Mouse (Mus musculus): ENCODE results near the gene Rcn3.

DNA sequence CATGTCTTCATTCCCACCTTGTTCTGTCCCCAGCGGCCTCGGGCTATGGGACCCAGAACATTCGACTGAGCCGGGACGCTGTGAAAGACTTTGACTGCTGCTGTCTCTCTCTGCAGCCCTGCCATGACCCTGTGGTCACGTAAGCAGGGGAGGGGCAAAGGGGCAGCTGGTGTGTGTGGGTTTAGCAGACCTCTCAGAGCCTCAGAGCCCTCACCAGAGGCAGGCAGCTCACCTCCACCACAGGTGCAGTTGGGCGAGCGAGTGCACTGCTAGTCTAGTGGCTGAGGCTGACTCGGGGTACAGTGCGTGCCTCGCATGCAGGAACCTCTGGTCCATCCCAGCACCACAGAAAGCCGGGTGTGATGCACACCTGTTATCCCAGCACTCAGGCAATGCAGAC lies 18.1 kb downstream of the Rcn3 start:
- no peak for TF ChIP-seq POLR2A (IDR thresholded peaks at IDR 0.05; ENCODE audit: borderline replicate concordance, extremely low read depth, low read depth, low read length)
- no peak for TF ChIP-seq CTCF (IDR thresholded peaks at IDR 0.05; ENCODE audit: insufficient read depth, low read length)

Data from lung, adult 2 months (tissue).